Mouse (Mus musculus) intestine, embryonic 14.5 days (tissue): ENCODE data around the gene Zc3h7a. TPM values are rescaled to one million over a fixed set of nuclear protein-coding genes. Genes with fewer than 3 reads are reported as not detected.
"Not testable (repeated sequence)": the region's sequence is repeated elsewhere in the genome, so short reads cannot be mapped to it uniquely, and the experiment has no call there.

Experiments
- ATAC-seq: fragments of 200-750 bp; cut with Nextera tagmentation; replicated peaks from 2 replicates; pipeline ENCODE4 v1.8.0; 2017; ENCODE audit warnings: low read depth, moderate number of reproducible peaks, moderate TSS enrichment, moderate library complexity; ENCODE audit not compliant: low FRiP score, low TSS enrichment
- DNase-seq: peaks from one replicate; pipeline ENCODE4 v3.0.0-alpha.2; 2018; ENCODE audit warnings: low spot score
- H3K27ac ChIP-seq: fragments of 300-500 bp; sonication (generic); 2 replicates; pipeline ENCODE4 v1.5.1; 2014; ENCODE audit warnings: low read depth, mild to moderate bottlenecking, control low read depth
- H3K27me3 ChIP-seq: fragments of 300-500 bp; sonication (generic); replicated peaks from 2 replicates; pipeline ENCODE4 v1.6.1; 2014; ENCODE audit warnings: low read length, control low read depth; ENCODE audit not compliant: control insufficient read depth, insufficient read depth
- H3K36me3 ChIP-seq: fragments of 300-500 bp; sonication (generic); 2 replicates; pipeline ENCODE4 v1.6.1; 2014; ENCODE audit warnings: low read length, control low read depth; ENCODE audit not compliant: control insufficient read depth, insufficient read depth
- H3K4me1 ChIP-seq: fragments of 300-500 bp; sonication (generic); replicated peaks from 2 replicates; pipeline ENCODE4 v1.6.1; 2014; ENCODE audit warnings: low read length, control low read depth, mixed read lengths; ENCODE audit not compliant: control insufficient read depth, insufficient read depth
- H3K4me2 ChIP-seq: fragments of 300-500 bp; sonication (generic); 2 replicates; pipeline ENCODE4 v1.6.1; 2014; ENCODE audit warnings: low read length
- H3K4me3 ChIP-seq: fragments of 300-500 bp; sonication (generic); 2 replicates; pipeline ENCODE4 v1.5.1; 2014; ENCODE audit warnings: low read depth, low read length, control low read depth, mixed read lengths
- H3K9ac ChIP-seq: fragments of 300-500 bp; sonication (generic); 2 replicates; pipeline ENCODE4 v1.6.1; 2014; ENCODE audit warnings: mild to moderate bottlenecking, low read length
- H3K9me3 ChIP-seq: fragments of 300-500 bp; sonication (generic); 2 replicates; pipeline ENCODE4 v1.6.1; 2016; ENCODE audit warnings: low read length, control low read depth; ENCODE audit not compliant: control insufficient read depth
- WGBS: fragments of 180-500 bp; shearing (Covaris S2); extraction: QIAGEN DNeasy Blood & Tissue Kit; methylation state at CpG from one replicate; pipeline ENCODE4 v1.1.7; 2014; 5-methylcytosine and 5-hydroxymethylcytosine counted together
- polyA plus RNA-seq: library from polyadenylated mRNA; unstranded; fragments of >200 nt; fragmentation: Nextera tagmentation; extraction: Ambion mirVana; gene quantifications from 2 replicates; pipeline ENCODE4 v1.2.1, GENCODE M21; 2014

The Zc3h7a gene
- polyA plus RNA-seq, 1 experiment from 2014 or later: 94.7 TPM

DNA sequence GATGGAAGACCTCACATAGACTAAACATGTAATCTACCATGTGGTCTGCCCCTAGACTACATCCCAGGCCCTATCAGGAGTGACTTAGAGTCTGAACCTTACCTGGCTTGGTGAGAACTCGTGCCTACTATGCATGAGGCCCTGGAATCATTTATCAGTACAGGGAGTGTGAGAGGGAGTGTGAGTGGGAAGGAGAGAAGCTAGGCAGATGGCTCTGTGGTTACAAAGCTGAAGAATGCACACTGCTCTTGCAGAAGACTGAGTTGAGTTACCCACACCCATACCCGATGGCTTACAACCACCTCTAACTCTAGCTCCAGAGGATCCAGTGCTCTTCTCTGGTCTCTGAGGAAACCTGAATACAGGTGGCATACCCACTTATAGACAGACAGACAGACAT is 9.8 kb downstream of the Zc3h7a start:
- Histone ChIP-seq H3K27me3 (no peaks in the 10 kb centered on the region), H3K36me3 (peaks cover 23% of the 10 kb centered on the region), H3K4me1 (no peaks in the 10 kb centered on the region), H3K4me3 (no peak overlapping the region), H3K9ac (no peak overlapping the region), H3K27ac (no peak overlapping the region), H3K4me2 (no peak overlapping the region), H3K9me3 (no peaks in the 10 kb centered on the region)
- WGBS: 83% methylated on average over 2 of the region's 2 CpGs
- no peak for ATAC-seq
- DNase-seq: no peak

- Histone ChIP-seq H3K9me3 (no peaks in the 10 kb centered on the region), H3K36me3 (peaks cover 25% of the 10 kb centered on the region), H3K4me1 (no peaks in the 10 kb centered on the region), H3K4me2 (no peak overlapping the region), H3K9ac (no peak overlapping the region), H3K4me3 (no peak overlapping the region), H3K27ac (no peak overlapping the region), H3K27me3 (no peaks in the 10 kb centered on the region)
- no peak for DNase-seq
- 74% methylated on average over 3 of the region's 3 CpGs for WGBS
- ATAC-seq: no peak
Observed at GRCm38 (mm10) chr16:11164695-11165255, 11.4 kb downstream of the Zc3h7a start.

DNA sequence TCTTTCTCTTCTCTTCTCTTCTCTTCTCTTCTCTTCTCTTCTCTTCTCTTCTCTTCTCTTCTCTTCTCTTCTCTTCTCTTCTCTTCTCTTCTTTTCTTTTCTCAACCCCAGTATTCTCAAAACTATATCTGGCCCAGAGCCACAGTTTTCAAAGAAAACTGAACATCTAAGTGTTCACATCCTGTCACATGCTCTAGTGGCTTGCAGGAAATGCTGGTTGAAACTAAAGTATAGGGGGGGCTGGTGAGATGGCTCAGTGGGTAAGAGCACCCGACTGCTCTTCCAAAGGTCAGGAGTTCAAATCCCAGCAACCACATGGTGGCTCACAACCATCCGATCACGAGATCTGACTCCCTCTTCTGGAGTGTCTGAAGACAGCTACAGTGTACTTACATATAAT is 18.5 kb downstream of the Zc3h7a start:
- H3K4me2 ChIP-seq, H3K4me3 ChIP-seq, H3K9ac ChIP-seq, H3K4me1 ChIP-seq, H3K9me3 ChIP-seq, DNase-seq, ATAC-seq, H3K27me3 ChIP-seq, H3K27ac ChIP-seq: not testable (repeated sequence)
- H3K36me3 ChIP-seq: peaks cover 61% of the 10 kb centered on the region
- WGBS: 42% methylated on average over 1 of the region's 3 CpGs

DNA sequence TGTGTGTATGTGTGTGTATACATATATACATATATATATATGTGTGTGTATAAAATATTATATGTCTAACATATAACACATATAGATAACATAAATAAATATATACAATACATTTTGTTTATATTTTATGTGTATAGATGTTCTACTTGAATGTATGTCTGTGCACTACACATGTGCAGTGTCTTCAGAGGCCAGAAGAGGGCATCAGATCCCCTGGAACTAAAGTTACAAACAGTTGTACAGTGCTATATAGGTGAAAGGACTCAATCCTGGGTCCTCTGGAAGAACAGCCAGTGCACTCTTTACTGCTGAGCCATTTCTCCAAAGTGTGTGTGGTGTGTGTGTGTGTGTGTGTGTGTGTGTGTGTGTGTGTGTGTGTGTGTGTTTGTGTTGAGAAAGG is 21.7 kb downstream of the Zc3h7a start:
- DNase-seq: no peak
- no peaks in the 10 kb centered on the region for H3K27me3 ChIP-seq
- no peak overlapping the region for H3K4me2 ChIP-seq
- H3K4me3 ChIP-seq: no peak overlapping the region
- no peak for ATAC-seq
- H3K4me1 ChIP-seq: no peaks in the 10 kb centered on the region
- peaks cover 72% of the 10 kb centered on the region for H3K36me3 ChIP-seq
- H3K27ac ChIP-seq: no peak overlapping the region
- H3K9ac ChIP-seq: no peak overlapping the region
- no peaks in the 10 kb centered on the region for H3K9me3 ChIP-seq

DNA sequence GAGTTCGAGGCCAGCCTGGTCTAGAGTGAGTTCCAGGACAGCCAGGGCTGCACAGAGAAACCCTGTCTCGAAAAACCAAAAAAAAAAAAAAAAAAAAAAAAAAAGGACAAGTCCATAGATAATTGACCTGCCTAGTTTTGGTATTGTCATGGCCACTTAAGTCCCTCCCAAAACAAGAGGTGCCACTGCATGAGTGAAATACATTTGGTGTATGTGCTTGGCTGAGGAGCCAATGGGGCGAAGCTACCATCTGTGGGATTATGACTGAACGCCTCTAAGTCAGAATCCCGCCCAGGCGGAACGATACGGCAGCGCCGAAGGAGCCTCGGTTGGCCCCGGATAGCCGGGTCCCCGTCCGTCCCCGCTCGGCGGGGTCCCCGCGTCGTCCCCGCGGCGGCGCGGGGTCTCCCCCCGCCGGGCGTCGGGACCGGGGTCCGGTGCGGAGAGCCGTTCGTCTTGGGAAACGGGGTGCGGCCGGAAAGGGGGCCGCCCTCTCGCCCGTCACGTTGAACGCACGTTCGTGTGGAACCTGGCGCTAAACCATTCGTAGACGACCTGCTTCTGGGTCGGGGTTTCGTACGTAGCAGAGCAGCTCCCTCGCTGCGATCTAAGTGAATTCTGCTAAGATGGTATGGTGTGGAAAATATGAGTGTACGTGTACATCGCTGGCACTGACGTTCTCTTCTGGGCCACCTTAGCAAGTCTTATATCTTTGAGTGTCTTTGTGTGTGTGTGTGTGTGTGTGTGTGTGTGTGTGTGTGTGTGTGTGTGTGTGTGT is 32.3 kb downstream of the Zc3h7a start:
- not testable (repeated sequence) for H3K9ac ChIP-seq, H3K4me1 ChIP-seq, ATAC-seq, H3K4me3 ChIP-seq, H3K27me3 ChIP-seq, H3K9me3 ChIP-seq, H3K4me2 ChIP-seq, H3K27ac ChIP-seq
- WGBS: 21% methylated on average over 54 of the region's 56 CpGs
- peak; percentile 72 for DNase-seq
- peaks cover 72% of the 10 kb centered on the region for H3K36me3 ChIP-seq

DNA sequence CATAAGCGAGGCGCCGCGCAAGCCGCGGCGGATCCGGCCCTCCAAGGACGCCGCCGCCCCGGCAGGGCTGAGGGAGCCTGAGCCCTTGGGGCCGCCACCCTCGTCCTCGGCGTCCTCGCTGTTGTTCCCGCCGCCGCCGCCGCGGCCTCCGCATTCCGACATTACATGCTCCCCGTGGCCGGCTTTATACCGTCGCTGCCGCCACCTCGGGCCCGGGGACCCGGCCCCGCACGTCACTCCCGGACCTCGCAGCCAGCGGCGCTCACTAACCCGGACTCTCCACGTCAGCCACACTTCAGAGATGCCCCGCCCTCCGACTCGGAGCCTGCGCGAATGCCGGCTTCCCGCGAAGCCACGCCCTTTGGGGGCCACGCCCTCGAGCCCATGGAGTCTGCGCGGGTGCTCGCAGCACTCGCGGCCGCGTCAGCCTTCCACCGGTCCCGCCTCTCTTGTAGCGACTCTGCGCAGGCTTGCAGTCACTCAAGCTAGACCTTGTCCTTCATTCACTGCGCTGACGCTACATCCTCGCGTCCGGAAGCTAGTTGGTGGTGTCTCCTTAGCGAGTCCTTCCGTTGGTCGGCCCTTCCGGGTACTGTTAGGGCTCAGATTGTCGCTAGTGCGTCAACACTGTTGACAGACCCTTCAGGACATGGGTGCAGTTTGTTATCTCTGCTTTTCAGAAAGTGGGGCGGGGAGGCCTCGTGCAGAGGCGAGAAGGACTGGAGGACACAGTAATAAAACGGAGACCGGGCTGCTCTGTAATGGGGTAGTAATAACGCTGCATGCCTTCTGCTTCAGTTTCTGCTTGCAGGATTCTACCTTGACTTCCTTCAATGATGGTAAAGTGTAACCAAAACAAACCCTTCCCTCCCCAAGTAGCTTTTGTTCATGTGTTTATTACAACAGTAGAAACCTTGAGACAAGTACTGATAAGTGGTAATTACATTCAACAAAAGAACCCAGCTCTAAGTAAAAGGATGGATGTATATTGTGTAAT is 41.5 kb downstream of the Zc3h7a start, which contains the start of gene Txndc11:
TSS of gene Txndc11 (minus strand) at position 303 of the 997 bp plus-strand sequence.
- WGBS: under 1% methylated on average over 77 of the region's 80 CpGs
- DNase-seq: peak; percentile 97
- Histone ChIP-seq H3K27ac (peak within 1 kb of the TSS; percentile 85), H3K4me1 (peaks cover 19% of the 10 kb centered on the region), H3K4me2 (peak within 1 kb of the TSS; percentile 55), H3K36me3 (peaks cover 32% of the 10 kb centered on the region), H3K4me3 (peak within 1 kb of the TSS; percentile 92), H3K9me3 (no peaks in the 10 kb centered on the region), H3K9ac (peak within 1 kb of the TSS; percentile 92), H3K27me3 (no peaks in the 10 kb centered on the region)
- peak; percentile 99 for ATAC-seq

DNA sequence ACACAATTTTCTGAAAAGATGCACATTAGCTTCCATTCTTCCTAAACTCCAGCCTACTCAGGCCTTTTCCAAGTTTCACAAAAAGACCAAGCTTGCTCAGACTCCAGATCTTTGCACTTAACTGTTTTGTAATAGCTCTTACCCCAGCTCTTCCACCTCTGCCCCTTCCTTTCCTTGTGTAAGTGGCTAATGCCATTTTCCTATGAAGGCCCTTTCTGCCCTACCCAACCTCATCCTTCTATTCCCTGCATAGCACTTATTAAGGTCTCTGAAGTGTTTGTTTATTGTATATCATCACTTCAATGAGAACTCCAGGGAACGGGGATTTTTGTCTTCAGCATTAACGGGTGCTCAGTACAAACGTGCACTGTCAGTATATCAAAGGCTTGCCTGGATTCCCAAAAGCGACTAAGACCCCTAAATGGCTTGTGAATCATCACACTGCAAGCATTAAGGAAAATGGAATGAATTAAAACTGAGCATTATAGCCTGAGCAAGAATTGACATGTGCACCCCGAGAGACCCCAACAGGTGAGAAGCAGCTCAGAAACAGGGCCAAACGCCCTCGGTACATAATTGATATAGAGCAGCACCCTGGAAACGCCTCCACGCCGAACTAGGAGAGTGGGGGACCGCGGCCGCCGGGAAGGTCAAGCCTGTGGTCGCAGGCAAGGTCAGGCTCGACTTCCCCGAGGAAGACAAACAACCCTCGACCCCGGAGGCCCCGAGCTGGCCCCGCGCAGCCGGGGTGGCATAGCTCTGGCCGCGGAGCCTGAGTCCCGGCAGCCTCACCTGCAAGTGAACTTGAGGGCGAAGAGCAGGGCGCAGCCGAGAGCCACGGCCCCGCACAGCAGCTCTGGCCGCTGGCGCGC is 42.5 kb downstream of the Zc3h7a start:
- Histone ChIP-seq H3K4me2 (peak overlapping the region; percentile 53), H3K27ac (peak overlapping the region; percentile 85), H3K27me3 (no peaks in the 10 kb centered on the region), H3K36me3 (peaks cover 23% of the 10 kb centered on the region), H3K4me3 (peak overlapping the region; percentile 92), H3K9ac (peak overlapping the region; percentile 92), H3K9me3 (no peaks in the 10 kb centered on the region), H3K4me1 (peaks cover 19% of the 10 kb centered on the region)
- ATAC-seq (no peak), DNase-seq (no peak)
- WGBS: under 1% methylated on average over 34 of the region's 34 CpGs

- H3K4me1 ChIP-seq: peaks cover 19% of the 10 kb centered on the region
- no peak overlapping the region for H3K27ac ChIP-seq
- peaks cover 20% of the 10 kb centered on the region for H3K36me3 ChIP-seq
- ATAC-seq (no peak), DNase-seq (no peak)
- H3K27me3 ChIP-seq: no peaks in the 10 kb centered on the region
- H3K9ac ChIP-seq: peak overlapping the region; percentile 92
- WGBS: 8% methylated on average over 2 of the region's 2 CpGs
- peak overlapping the region; percentile 92 for H3K4me3 ChIP-seq
- peak overlapping the region; percentile 53 for H3K4me2 ChIP-seq
- no peaks in the 10 kb centered on the region for H3K9me3 ChIP-seq
Observed at GRCm38 (mm10) chr16:11132839-11133238, 43.4 kb downstream of the Zc3h7a start.
